In genomic region chr6:84430925-84431621, GRCm38 (mm10) we compare ENCODE assay signal across 13 mouse cellular contexts.
A peak's percentile ranks its signal among the peaks of the same experiment; 100 is the strongest.
DNase-seq lines count a peak whose midpoint lies in the region.
"Had no signal": no experiment of that assay in that cellular context is flagged by ENCODE, and none has a peak within 500 bp of the region (broad histone marks: within the 10 kb centered on the region; RNA-seq: fewer than 3 reads in every experiment).

No protein-coding gene starts in this region.

- intact Hi-C loops in left cerebral cortex, postnatal 10 days (cut with DNase I): no loop called here

- DNase-seq in heart, adult 11 months: peak; percentile 65
- DNase-seq in heart, postnatal 4 days: no peak
- peak; percentile 79 for DNase-seq in embryo, embryonic 10.5 days (ENCODE audit: low spot score)
- DNase-seq in forelimb bud, embryonic 11.5 days (ENCODE audit: low read depth, low spot score): peak; percentile 77
- DNase-seq in neural tube, embryonic 10.5 days (ENCODE audit: extremely low spot score, low spot score): peak; percentile 67
- no peak for DNase-seq in kidney, adult 18-20 months
- no peak for DNase-seq in layer of hippocampus, postnatal 10 days (ENCODE audit: low spot score in 2 of 2)
- DNase-seq in left cerebral cortex, postnatal 10 days (ENCODE audit: extremely low spot score in 1 of 2, low spot score in 2 of 2): no peak
- DNase-seq: adrenal gland, postnatal 14 days; B cell, adult 2 months; lung, postnatal 4 days; right cerebral cortex, postnatal 14 days; thymus, postnatal 25 days had no signal

Comparison
In these comparisons a context has a peak if more than half of its experiments do, and no peak if none do; other contexts are left out.
1. DNase-seq: peak in heart, adult 11 months (single experiment), embryo, embryonic 10.5 days (single experiment), forelimb bud, embryonic 11.5 days (single experiment) and neural tube, embryonic 10.5 days (single experiment); none in heart, postnatal 4 days (single experiment), kidney, adult 18-20 months (single experiment), layer of hippocampus, postnatal 10 days (0 of 2) and left cerebral cortex, postnatal 10 days (0 of 2).